Mouse (Mus musculus): ENCODE measurements around the gene Sspo.

Gene Sspo

DNA sequence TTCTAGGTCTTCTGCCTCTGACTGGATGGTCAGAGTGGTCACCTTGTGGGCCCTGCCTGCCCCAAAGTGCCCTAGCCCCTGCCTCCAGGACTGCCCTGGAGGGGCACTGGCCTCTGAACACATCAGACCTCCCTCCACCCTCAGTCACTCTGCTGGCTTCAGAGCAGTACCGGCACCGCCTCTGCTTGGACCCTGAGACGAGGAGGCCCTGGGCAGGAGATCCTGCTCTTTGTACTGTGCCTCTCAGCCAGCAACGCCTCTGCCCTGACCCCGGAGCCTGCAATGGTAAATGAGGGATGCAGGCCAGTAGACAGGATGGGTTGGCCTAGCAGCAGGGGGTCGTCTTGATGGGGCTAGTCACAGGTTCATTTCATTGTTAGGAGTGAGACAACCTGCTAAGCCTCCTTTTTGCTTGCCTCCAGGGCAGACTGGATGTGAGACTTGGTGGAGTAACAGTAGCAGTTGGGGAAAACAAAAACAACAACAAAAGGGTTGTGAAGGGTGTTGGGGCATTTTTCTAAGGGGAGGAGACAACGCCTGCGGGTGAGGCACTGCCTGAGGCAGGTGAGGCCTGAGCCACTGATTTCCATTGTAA, 45.2 kb downstream of the Sspo start:
- no peak for TF ChIP-seq GATA4 (IDR thresholded peaks at IDR 0.05; ENCODE audit: insufficient replicate concordance, low read length)

DNA sequence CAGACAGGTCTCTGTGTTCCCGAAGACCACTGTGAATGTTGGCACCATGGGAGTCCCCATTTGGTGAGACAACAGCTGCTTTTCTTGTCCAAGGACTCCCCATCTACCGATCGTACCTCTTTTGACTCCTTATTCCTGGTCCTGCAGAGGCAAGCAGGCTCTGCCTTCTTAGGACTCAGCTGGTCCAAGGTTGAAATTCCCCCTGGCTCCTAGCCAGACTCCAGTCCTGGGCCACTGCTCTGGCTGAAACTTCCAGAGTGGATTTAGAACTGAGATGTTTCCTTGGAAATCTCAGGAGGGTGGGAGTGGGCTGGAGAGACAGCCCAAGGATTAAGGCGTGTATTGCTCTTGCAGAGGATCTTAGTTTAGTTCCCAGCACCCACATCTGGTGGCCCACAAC, 49.5 kb downstream of the Sspo start:
- TF ChIP-seq GATA4 (IDR thresholded peaks at IDR 0.05; ENCODE audit: insufficient replicate concordance, low read length): no peak

DNA sequence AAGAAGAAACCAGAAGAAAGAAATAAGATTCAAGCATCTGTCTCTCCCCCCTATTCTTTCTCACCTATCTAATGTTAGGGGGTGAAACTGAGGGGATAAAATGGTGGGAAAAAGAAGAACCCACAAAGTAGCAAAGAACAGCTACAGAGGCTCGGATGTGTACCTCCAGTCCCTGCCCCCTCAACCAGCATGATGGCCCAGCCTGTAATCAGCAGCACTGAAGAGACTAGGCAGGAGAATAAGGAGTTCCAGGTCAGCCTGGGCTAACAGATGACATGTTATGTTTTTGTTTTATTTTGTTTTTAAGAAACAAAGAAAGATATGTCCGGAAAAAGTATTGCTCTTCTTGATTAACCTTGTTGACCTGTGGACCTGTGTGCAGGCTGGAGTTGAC, 55.8 kb downstream of the Sspo start:
- TF ChIP-seq GATA4 (IDR thresholded peaks at IDR 0.05; ENCODE audit: insufficient replicate concordance, low read length): no peak

DNA sequence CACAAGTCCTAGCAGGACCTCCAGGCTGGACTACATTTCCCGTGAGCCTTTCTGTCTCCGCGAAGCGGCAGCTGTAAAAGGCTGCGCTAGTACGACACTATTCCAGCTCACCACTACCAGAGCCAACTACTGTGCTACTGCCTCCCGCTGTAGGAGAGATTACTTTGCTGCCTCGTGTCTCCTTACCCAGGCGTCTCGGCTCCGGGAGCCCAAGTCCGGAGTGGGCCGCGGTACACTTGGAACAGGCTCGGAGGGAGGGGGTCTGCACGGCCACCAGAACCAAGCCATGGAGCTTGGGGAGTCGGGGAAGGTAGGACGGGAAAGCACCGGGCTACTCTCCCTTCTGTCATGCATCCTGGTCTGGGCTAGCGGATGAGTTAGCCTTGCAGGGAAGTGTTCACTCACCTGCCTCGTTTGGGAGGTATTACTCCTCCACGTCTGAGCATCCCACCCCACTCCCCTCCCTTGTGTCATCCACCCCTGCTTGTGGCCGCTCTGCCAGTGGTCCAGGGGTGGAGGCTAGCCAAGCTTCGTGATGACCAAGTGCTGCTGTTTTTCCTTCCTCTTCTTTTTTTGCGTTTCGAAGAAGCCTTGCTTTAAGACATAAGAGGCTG, 56.3 kb downstream of the Sspo start:
- TF ChIP-seq GATA4 (IDR thresholded peaks at IDR 0.05; ENCODE audit: insufficient replicate concordance, low read length): no peak

DNA sequence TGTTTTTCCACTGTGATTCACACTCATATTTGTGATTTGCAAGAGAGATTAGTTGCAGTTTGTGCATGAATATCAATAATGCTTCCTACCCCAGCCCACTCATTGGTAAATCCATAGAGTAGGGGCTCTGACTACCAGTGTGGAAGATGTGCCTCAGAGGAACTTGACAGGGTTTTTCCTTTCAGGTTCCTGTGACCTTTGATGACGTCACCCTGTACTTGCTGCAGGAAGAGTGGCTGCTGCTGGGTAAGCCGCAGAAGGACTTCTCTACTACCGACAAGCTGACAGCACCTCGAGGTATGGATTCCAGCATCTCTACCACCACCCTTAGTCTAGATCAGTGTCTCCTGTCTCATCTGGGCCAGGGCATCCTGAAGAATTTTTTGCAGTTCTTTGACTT, 60.1 kb downstream of the Sspo start:
- no peak for TF ChIP-seq GATA4 (IDR thresholded peaks at IDR 0.05; ENCODE audit: insufficient replicate concordance, low read length)

DNA sequence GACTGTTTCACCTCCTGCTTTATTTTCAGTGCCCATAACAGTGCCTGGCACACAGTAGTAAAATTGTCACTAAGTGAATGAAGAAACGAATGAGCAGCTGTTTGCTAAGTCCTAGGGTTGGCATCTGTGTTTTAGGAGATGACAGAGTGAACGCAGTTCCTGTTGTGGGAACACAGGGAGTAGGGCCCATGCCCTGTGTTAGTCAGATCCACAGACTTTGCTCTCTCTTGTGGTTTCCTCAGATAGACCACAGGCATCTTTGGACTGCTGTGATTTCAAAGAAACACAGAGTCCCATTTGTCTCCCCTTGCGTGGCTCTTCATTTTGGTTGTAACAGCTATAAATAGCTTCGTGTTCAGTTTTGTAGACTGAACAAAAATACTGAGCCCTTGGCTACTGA, 62.4 kb downstream of the Sspo start:
- TF ChIP-seq GATA4 (IDR thresholded peaks at IDR 0.05; ENCODE audit: insufficient replicate concordance, low read length): no peak

DNA sequence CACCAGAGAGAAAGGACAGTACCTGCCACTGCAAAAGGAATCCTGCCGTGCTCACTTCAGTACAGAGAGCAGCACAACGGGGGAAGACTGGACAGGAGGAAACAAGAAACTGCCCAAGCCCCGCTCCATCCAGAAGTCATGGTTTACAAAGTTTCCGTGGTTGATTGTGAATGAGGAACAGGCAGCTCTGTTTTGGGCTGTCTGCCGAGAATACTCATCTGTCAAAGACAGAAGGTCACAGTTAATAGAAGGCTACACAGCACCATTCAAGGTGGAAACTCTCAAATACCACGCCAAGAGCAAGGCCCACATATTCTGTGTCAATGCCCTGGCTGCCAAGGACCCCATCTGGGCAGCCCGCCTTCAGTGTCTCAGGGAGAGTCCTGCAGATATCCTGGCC, 63.8 kb downstream of the Sspo start:
- no peak for TF ChIP-seq GATA4 (IDR thresholded peaks at IDR 0.05; ENCODE audit: insufficient replicate concordance, low read length)

DNA sequence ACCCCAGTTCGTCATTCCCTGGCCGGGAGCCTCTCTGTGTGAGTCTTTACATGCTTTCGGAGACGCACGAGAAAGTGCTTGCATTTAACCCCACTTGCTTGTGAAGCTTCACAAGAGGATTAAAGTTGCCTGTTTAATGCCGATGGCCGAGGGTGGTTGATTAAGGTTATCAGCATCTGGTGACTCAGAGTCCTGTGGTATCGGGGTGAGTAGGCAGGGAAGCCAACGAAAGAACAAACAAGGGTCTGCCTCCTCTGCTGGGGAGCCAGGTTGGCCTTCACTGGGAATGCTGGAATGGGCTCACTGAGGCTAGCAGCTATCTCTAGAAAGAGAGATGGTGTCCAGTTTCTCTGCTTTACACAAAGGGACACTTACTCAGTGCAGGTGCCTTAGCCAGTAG, 79.9 kb downstream of the Sspo start:
- TF ChIP-seq GATA4 (IDR thresholded peaks at IDR 0.05; ENCODE audit: insufficient replicate concordance, low read length): no peak

DNA sequence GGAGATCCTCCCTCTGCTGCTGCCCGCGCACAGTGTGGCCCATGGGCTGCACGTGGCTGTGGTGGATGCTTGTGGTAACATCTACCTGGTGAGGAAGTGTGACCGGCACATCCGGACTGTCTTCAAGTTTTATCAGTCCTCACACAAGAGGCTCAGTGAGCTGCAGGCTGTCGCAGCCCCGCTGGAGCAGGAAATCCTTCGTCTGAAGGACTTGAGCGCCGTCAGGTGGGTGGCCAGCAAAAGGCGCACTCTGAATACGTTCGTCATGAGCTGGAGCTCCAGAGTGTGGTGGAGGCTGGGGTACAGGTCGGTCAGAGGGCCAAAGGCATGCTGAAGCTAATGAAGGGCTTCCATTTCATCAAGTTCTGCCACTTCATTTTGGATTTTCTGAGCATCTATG, 81.2 kb downstream of the Sspo start:
- no peak for TF ChIP-seq GATA4 (IDR thresholded peaks at IDR 0.05; ENCODE audit: insufficient replicate concordance, low read length)

DNA sequence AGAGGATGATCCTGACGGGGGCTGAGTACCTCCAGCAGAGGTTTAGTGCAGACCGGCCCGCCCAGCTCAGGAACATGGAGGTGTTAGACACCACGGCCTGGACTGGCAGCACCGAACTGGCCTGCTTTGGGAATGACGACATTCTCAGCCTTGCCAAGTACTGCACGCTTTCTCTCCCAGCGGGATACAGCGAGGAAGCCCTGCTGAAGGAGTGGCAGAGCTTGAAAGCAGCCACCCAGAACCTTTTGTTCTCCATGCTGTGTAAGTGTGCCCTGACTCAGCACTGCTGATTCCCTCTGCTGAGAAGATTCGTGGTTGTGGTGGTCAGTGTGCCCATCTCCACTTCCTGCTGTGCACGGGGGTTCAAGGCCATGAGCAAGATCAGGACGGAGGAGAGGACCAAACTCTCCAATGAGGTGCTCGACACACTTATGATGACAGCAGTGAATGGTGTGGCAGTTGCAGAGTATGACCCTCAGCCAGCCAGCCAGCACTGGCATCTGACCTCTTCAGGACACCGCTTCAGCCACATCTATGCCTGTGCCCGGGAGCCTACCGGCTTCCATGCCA, 81.9 kb downstream of the Sspo start:
- TF ChIP-seq GATA4 (IDR thresholded peaks at IDR 0.05; ENCODE audit: insufficient replicate concordance, low read length): no peak

DNA sequence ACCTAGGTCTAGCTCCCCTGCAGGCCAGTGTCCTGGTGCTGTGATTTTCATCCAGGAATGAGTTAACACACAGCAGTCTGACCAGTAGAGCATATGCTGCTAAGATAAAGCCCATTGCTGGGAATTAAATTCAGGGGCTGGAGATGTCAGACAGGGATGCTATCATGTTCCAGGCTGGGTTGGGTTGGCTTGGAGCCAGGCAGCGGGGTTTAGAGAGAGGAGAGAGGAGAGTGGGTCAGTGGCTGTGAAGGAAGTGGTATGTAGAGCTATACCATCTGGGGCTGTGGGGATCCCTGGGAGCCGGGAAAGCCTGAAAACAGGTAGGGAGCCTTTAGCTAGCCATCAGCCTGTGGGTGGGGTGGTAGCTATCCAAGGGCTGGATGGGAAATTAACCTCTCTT, 82.8 kb downstream of the Sspo start:
- no peak for TF ChIP-seq GATA4 (IDR thresholded peaks at IDR 0.05; ENCODE audit: insufficient replicate concordance, low read length)

DNA sequence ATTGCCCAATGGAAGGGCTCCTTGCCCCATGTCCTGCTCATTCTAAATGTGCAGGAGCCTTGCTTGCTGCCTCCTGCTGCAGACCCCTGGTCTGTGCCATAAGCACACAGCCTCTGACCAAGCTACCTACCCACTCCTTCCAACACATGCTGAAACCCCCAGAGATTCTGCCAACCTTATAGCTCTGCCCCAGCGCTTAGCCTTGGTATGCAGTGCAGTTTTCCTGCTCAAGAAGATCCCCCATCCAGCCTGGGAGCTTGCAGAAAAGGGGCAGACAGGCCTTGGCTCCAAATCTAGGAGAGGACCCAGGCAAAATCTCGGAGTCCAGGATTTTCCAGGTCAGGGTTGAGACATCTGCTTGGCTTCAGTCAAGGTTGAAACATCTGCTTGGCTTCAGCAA, 85.4 kb downstream of the Sspo start:
- TF ChIP-seq GATA4 (IDR thresholded peaks at IDR 0.05; ENCODE audit: insufficient replicate concordance, low read length): no peak

DNA sequence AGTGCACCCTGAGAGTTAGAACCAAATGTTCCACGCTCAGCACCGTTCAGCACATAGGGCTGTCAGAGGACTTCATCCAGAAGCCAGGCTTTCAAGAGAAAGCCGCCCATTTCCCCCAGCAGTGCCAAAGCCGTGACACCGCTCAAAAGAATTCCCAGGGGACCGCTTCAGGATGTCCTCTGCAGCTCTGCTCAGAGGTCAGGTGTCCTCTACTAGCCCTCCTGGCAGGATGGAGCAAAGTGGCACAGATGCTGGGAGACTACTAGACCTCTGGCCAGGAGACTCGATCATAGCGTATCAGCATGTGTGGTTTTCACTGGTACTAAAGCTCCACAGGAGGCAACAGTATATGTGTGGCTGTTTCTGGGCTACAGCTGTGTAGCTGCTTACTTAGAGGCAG, 86.9 kb downstream of the Sspo start:
- TF ChIP-seq GATA4 (IDR thresholded peaks at IDR 0.05; ENCODE audit: insufficient replicate concordance, low read length): no peak

DNA sequence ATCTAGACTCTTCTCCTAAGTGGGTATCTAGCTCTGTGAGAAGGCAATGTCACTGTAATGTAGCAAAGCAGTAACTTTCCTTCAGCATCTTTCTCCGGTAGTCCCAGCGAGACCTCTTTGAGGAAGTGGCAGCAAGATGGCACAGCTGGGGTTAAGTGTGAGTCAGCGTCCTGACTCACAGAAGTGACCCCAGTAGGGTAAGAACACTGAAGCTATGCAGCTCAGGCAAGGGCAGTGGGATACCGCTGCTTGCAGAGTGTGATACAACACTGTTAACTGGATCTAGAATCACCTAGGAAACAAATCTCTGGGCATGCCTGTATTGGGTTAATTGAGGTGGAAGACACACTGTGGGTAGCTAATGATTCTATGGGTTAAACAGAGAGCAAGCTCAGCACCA, 88.1 kb downstream of the Sspo start:
- no peak for TF ChIP-seq GATA4 (IDR thresholded peaks at IDR 0.05; ENCODE audit: insufficient replicate concordance, low read length)

DNA sequence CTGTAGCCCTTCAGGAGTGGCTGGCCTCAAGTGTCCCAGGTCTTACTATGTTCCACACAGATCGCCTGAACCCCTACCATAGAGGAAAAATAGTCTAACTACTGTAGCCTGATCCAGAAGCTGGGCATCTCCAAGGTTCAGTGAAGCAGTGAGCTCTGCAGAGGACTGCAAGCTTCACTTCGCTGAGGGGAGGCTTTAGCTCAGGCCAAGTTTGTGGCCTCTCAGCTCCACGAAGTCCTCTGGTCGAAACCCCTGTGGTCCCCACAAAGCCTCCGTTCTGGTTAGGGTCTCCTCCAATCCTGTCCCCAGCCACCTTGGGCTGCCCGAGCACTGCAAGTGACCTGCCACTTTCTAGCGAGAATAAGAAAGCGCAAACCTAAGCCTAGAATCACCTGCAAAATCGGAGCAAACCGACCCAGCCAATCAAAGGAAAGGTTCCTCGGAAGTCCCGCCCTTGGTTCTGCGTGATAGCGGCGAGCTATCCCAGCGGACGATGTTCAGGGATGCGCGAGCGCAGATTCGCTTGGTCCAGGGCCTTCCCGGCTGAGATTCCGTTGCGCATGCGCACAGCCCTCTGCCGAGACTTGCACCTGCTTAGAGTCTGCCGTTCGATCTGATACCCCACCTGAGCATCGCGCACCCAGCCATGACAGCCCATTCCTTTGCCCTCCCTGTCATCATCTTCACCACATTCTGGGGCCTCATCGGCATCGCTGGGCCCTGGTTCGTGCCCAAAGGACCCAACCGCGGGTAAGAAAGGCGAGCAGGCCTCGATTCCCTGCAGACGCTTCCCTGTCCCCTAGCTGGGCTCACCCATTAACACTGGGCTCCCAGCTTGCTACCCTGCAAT, 89.3 kb downstream of the Sspo start, which contains the start of gene Atp6v0e2:
Atp6v0e2 (plus strand) TSS at position 511 of the 850 bp plus-strand sequence.
- TF ChIP-seq GATA4 (IDR thresholded peaks at IDR 0.05; ENCODE audit: insufficient replicate concordance, low read length): peak; percentile 30; the same call in 1 of the 2 replicates

Data from liver, adult (tissue).